Mouse (Mus musculus) layer of hippocampus, postnatal 25 days (tissue): Measurements from ENCODE around the gene Dnah9. TPM values are rescaled to one million over a fixed set of nuclear protein-coding genes. Genes with fewer than 3 reads are reported as not detected.

Source experiments
- DNase-seq, 2 experiments: peaks; one replicate each; pipeline ENCODE4 v3.0.0; 2022; ENCODE audit warnings: mixed read lengths in 2 of 2, low spot score in 1 of 2; ENCODE audit errors: extremely low spot score in 1 of 2
- total RNA-seq, 2 experiments: library from RNA; stranded (reverse); gene quantifications; 2 replicates each; pipeline ENCODE4 v1.2.3; 2021

Gene Dnah9
- total RNA-seq, 2 experiments from 2014 or later = 12.1 to 18.9 TPM

DNA sequence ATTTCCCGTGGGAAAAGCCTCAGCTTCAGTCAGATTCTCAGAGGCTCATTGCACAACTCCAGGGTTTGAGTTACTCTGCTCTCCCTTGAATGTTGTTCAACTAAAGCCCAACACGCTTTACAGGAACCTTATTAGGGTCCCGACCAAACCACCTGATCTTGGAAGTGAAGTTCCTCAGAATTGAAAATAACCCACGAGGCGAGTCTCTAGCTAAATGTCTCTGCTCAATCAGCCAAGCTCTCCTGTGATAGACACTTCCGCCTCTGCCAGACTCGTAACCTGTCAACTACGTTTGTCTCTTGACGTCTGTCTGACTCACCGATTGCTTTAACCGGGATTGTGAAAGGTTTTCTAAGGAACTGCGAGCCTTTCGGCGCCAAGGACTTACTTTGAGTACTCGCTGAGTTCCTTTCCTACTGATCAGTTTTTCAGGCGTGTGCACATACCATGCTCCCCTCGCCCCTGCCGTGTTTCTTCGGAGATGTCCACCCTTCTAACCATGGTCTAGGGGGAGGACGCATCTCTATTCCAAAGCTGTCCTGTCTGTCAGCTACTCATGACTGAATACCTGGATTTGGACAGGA, 361.9 kb downstream of the Dnah9 start:
- DNase-seq = no peak

DNA sequence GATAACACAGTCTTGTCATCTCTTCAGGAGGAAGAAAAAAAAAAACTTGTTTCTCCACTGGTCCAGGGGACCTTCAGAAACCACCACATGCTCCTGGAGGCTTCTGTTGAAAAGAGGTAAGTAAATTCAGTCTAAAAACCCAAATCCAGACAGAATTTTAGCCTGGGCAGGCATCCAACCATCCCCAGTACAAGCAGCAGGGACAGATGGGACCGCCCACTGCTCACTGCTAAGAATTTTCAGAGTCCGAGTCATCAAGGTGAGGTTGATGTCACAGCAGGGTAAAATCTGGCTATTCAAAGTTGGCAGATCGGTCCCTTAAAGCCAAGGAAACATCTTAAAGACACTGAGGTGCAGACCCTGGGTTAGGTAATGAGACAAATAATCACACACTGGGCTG, 366.5 kb downstream of the Dnah9 start:
- DNase-seq = peak; percentile 52 to 71

DNA sequence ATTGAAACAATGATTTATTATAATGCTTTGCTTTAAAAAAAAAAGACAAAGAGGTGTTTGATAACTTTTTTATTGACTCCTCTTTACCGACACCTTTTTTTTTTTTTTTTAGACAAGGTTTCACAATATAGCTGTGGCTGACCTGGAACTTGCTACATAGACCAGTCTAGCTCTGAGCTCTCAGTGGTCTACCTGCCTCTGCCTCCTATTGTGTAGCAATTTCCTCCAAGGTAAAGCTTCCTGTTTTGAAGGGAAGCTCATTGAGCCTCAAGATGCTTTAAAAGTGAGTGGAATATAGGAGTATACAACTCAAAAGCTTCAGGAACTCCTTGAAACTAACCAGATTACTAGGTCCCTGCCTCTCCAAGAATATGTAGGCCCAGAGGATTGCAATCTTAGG, 372.5 kb downstream of the Dnah9 start:
- no peak for DNase-seq

DNA sequence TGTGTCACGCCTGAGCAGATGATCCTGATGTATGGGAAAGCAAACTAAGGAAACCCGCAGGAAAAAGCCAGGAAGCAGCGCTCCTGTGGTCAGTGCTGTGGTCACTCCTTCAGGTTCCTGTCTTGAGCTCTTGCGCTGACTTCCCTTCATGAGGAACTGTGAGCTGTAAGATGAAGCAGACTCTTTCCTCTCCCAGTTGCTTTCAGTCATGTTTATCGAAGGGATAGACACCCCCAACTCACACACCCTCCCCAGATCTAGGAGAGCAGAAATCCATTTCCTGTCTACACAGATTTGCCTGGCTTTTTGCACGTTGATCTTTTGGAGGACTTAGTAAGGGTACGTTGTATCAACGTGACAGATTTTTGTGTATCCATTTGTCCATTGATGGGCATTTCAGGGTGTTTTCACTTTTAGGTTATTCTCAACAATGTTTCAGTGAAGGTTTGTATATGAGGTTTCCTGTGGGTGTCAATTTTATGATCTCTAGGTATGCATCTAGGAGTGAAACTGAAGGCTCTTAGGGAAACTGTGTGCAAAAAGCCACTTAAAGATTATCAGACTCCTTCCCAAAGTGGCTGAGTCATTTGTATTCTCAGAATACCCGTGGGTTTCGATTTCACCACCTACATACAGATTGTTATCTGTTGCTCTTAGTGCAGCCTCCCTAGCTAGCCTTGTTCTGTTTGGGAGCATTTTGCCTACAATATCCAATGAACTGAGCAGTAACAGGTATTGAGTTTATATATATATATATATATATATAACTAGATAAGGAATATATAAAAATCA, 373.7 kb downstream of the Dnah9 start:
- no peak for DNase-seq

DNA sequence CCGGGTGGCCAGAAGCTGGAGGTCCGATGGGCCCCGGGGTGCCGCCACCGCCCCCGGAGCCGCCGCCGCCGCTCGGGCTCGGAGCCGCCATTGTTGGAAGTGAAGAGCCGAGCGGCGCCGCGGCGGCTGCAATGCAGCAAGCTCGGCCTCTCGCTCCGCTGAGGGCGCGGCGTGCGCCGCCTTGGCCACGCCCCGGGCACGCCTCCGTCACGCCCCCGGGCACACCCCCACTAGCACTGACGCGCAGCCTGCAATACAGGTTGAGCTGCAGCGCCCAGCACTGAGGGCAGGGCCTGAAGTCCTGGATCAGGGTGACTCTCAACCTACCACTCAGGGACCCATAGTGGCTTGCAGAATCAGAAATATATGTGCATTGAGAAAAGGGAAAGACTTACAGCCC, 380.2 kb downstream of the Dnah9 start, which contains the start of gene Map2k4:
TSS of gene Map2k4 (minus strand) at position 144 of the 400 bp plus-strand sequence.
- peak; percentile 86 to 87 for DNase-seq

DNA sequence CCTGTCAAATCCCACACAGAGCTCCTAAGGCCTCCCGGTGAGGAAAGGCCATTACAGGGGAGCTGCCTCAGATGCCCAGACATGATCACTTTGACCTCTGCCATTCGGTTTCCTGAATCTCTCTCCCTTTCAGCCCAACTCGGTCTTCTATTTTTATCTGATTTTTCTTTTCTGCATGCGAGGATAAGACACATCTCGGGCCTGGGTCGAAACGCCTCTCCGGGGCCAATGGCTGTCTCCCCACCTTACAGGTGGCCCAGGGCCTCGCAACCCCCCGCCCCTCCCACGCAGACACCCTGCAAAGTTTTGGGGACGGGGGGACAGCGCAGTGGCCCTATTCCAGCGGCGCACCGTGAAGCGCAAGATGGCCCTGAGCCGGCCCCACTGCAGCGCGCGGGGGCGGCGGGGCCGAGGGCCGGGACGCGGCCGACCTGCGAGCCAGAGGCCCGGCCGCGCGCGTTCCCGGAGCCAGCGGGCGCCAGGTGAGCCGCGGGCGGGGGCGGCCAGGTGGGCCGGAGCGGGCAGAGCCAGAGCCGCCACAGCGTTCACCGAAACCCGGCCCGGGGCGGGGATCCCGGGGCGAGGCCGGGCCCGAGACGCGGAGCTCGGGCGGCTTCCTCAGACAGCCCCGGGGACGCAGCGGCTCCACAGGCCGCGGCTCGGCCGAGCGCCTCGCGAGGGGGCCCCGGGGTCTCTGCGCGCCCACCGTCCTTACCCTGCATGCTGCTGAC, 380.8 kb downstream of the Dnah9 start:
- peak in 1 of 2 experiments; percentile 14 for DNase-seq

DNA sequence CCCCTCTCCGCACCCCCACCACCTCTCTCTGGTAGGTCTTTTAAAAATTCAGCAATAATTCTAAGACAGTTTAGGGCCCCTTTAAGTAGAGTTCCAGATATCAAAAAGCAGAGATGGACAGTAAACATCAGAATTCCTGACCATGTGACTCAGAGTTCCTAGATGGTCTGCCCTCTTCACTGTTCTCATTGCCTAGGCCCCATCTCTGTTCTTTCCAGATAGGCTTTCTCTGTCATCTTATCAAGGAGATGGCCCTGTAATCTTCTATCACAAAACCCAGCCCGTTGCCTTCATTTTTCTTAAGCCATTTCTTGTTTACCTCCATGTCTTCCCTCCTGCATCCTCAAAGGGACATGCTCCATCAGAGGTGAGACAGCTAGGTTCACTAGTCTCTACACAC, 382.2 kb downstream of the Dnah9 start:
- no peak for DNase-seq

DNA sequence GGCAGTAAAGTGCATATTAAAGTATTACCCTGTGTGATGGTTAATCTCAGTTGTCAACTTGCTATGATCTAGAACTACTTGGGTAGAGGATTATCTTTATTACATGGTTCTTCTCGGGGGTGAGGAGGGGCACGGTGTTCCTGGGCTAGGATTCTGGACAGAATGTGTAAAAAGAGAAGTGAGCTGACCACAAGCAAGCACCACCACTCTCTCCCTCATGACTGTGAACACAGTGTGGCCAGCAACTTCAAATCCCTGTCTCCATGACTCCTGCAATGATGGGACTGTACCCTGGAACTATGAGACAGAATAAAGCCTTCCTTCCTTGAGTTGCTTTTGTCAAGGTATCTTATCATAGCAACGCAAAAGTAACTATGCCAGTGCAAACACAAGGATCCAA, 386.8 kb downstream of the Dnah9 start:
- DNase-seq = no peak
